Mouse (Mus musculus) left cerebral cortex, adult 18-20 months (tissue): ENCODE measurements around the gene Olfr819. TPM values are rescaled to one million over a fixed set of nuclear protein-coding genes. Genes with fewer than 3 reads are reported as not detected.
"Not testable (repeated sequence)": the region's sequence is repeated elsewhere in the genome, so short reads cannot be mapped to it uniquely, and the experiment has no call there.

ENCODE experiments used
- DNase-seq, 2 experiments: peaks; one replicate each; pipeline ENCODE4 v3.0.0; 2021 to 2022; ENCODE audit warnings: low spot score in 2 of 2, mixed read lengths in 1 of 2
- long read RNA-seq, 2 experiments: library from polyadenylated mRNA; stranded (forward); transcript quantifications; one replicate each; pipeline ENCODE4 v2.0.0; 2021
- total RNA-seq, 2 experiments: library from RNA; stranded (reverse); gene quantifications; 2 replicates each; pipeline ENCODE4 v1.2.3; 2021

Gene Olfr819
- not detected for total RNA-seq
- long read RNA-seq, experiment 1: 0 reads
- long read RNA-seq, experiment 2: 0 reads

GRCm38 (mm10) chr10:129967166-129967565 is at the start of gene Olfr819:
Gene Olfr819, minus strand, starts transcription at chr10:129967266.
- DNase-seq: not testable (repeated sequence)

DNA sequence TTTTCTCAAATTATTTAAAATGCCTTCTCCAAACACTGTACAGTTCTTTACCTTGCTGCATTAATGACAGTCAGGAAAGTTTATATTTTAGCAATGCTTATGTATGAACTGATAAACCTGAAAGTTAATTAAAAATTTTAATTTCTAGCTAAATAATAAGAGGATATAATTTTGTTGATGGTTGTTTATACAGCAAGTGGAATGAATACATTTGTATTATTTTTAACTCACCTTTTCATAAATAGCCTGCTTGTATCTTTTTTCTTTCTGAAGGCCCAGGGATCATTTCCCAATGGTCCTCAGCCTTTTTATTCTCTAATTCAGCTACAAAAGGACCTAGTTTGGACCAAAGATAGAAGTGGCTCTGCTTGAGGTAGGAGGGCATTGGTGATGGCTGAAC is 45.3 kb upstream of the Olfr819 start, which contains the start of gene Olfr820:
Olfr820 (plus strand) TSS at position 301 of the 400 bp plus-strand sequence.
- no peak for DNase-seq

- DNase-seq: not testable (repeated sequence)
Observed at GRCm38 (mm10) chr10:130005366-130005765, 38.3 kb upstream of the Olfr819 start.

GRCm38 (mm10) chr10:130004104-130004503 is 37.0 kb upstream of the Olfr819 start:
- DNase-seq: not testable (repeated sequence)

DNA sequence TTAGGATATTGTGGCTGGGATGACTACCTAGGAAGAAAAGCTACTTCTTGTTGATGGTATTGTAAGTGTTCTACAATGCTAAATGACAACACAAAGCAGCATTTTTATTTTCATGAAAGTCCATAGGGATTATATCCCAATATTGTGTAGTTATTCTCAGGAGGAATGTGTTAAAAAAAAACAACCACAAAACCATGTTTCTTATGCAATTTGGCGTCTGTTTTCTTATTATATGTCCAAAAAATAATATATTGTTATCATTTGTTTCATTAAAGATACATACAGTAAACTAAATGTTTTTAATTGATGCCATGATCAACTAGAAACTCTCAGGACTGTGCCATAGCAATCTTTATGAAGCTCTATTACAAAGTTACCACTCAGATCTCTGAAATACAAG is 17.9 kb upstream of the Olfr819 start, which contains the start of gene Gm10310:
Gm10310 (minus strand) TSS at position 101 of the 400 bp plus-strand sequence.
- not testable (repeated sequence) for DNase-seq

DNA sequence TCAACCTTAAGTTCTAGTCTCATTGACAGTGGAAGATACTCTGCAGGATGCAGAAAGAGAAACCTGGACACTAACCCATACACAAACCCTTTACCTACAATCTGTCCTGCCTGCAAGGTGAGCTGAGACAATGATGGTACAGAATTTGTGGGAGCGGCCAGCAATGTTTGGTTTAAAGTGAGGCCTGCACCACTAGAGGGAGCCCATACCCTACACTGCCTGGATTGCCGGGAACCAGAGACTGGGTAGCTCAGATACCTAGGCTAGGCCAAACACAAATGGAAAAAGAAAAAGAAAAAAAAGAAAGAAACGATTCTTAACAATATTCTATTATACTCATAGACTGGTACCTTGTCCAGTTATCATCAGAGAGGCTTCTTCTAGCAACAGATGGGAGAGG is 14.8 kb upstream of the Olfr819 start:
- DNase-seq: not testable (repeated sequence)

DNA sequence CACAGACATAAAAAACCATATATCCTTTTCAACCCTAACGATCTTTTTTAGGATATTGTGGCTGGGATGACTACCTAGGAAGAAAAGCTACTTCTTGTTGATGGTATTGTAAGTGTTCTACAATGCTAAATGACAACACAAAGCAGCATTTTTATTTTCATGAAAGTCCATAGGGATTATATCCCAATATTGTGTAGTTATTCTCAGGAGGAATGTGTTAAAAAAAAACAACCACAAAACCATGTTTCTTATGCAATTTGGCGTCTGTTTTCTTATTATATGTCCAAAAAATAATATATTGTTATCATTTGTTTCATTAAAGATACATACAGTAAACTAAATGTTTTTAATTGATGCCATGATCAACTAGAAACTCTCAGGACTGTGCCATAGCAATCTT is 9.0 kb upstream of the Olfr819 start, which contains the start of gene Olfr247:
Olfr247 (minus strand) TSS at position 101 of the 400 bp plus-strand sequence.
- not testable (repeated sequence) for DNase-seq

- not testable (repeated sequence) for DNase-seq
Observed at GRCm38 (mm10) chr10:129972994-129973393, 5.9 kb upstream of the Olfr819 start.

DNA sequence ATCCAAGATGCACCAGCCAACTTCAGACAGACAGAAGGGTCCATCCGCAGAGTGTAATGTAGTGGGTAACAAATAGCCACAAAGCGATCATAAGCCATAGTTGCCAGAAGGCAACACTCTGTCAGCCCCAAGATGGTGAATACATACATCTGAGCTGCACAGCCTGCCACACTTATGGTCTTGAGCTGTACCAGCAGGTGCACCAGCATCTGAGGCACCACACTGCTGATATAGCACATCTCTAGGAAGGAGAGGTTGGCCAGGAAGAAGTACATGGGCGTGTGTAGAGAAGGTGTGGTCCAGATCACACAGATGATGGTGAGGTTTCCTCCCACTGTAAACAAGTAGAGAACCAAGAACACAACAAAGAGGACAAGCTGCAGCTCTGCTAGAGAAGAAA is 834 bp downstream of the Olfr819 start:
- not testable (repeated sequence) for DNase-seq

- DNase-seq: no peak
Observed at GRCm38 (mm10) chr10:129949000-129949399, 18.1 kb downstream of the Olfr819 start, which contains the start of gene Olfr818. Gene Olfr818, minus strand, starts transcription at chr10:129949100.

- no peak for DNase-seq
Observed at GRCm38 (mm10) chr10:129915497-129915896, 51.6 kb downstream of the Olfr819 start, which contains the start of gene Olfr816. Gene Olfr816, minus strand, starts transcription at chr10:129915597.

Other genes with a start within 250 kb of the Olfr819 start
- gene Olfr805, start 237.9 kb downstream of the Olfr819 start, total RNA-seq: not detected
- not detected for gene Olfr806, start 225.3 kb downstream of the Olfr819 start, total RNA-seq
- gene Olfr807, start 209.5 kb downstream of the Olfr819 start, total RNA-seq: not detected
- not detected for gene Olfr808, start 201.8 kb downstream of the Olfr819 start, total RNA-seq
- not detected for gene Olfr809, start 192.6 kb downstream of the Olfr819 start, total RNA-seq
- not detected for gene Olfr810, start 172.3 kb downstream of the Olfr819 start, total RNA-seq
- not detected for gene Olfr811, start 162.9 kb downstream of the Olfr819 start, total RNA-seq
- gene Olfr812, start 121.2 kb downstream of the Olfr819 start, total RNA-seq: not detected
- gene Olfr813, start 111.9 kb downstream of the Olfr819 start, total RNA-seq: not detected
- gene Olfr814, start 87.4 kb downstream of the Olfr819 start, total RNA-seq: not detected
- not detected for gene Olfr815, start 61.4 kb downstream of the Olfr819 start, total RNA-seq
- gene Olfr816, start 51.7 kb downstream of the Olfr819 start, total RNA-seq: not detected
- not detected for gene Olfr818, start 18.2 kb downstream of the Olfr819 start, total RNA-seq
- not detected for gene Olfr247, start 8.9 kb upstream of the Olfr819 start, total RNA-seq
- not detected for gene Gm10310, start 17.8 kb upstream of the Olfr819 start, total RNA-seq
- not detected for gene Olfr820, start 45.4 kb upstream of the Olfr819 start, total RNA-seq
- gene Olfr821, start 63.1 kb upstream of the Olfr819 start, total RNA-seq: not detected
- not detected for gene Olfr822, start 103.9 kb upstream of the Olfr819 start, total RNA-seq
- not detected for gene Olfr823, start 148.1 kb upstream of the Olfr819 start, total RNA-seq
- gene Olfr824, start 162.7 kb upstream of the Olfr819 start, total RNA-seq: not detected
- gene Olfr825, start 199.5 kb upstream of the Olfr819 start, total RNA-seq: not detected
- not detected for gene Olfr826, start 216.9 kb upstream of the Olfr819 start, total RNA-seq
- not detected for gene Olfr827, start 247.1 kb upstream of the Olfr819 start, total RNA-seq